Mouse (Mus musculus) heart, adult 11 months (tissue): ENCODE data around the gene Tmem201.
A peak's percentile ranks its signal among the peaks of the same experiment; 100 is the strongest.

Experiments used
- DNase-seq: peaks from one replicate; pipeline ENCODE4 v3.0.0; 2022

Gene Tmem201

GRCm38 (mm10) chr4:149714542-149714941 lies 23.3 kb downstream of the Tmem201 start:
- no peak for DNase-seq

GRCm38 (mm10) chr4:149711955-149712354 lies 25.9 kb downstream of the Tmem201 start:
- DNase-seq: peak; percentile 93

- no peak for DNase-seq
Observed at GRCm38 (mm10) chr4:149711485-149711884, 26.4 kb downstream of the Tmem201 start.

GRCm38 (mm10) chr4:149710510-149710909 lies 27.3 kb downstream of the Tmem201 start:
- DNase-seq: peak; percentile 99

GRCm38 (mm10) chr4:149705941-149706340 lies 31.9 kb downstream of the Tmem201 start:
- DNase-seq: peak; percentile 94

GRCm38 (mm10) chr4:149705298-149705697 lies 32.5 kb downstream of the Tmem201 start:
- DNase-seq: no peak

GRCm38 (mm10) chr4:149702210-149702979 lies 35.4 kb downstream of the Tmem201 start, which contains the start of gene Pik3cd:
Pik3cd (minus strand) TSS chr4:149702571.
- peak; percentile 97 for DNase-seq

- DNase-seq: peak; percentile 97
Observed at GRCm38 (mm10) chr4:149701426-149702209, 36.2 kb downstream of the Tmem201 start.

- peak; percentile 93 for DNase-seq
Observed at GRCm38 (mm10) chr4:149699953-149700352, 37.9 kb downstream of the Tmem201 start.

- DNase-seq: peak; percentile 98
Observed at GRCm38 (mm10) chr4:149698197-149698821, 39.5 kb downstream of the Tmem201 start.

GRCm38 (mm10) chr4:149697506-149698196 lies 40.2 kb downstream of the Tmem201 start:
- DNase-seq: peak; percentile 97

GRCm38 (mm10) chr4:149696189-149696971 lies 41.5 kb downstream of the Tmem201 start:
- peak; percentile 95 for DNase-seq

GRCm38 (mm10) chr4:149691368-149691767 lies 46.5 kb downstream of the Tmem201 start:
- DNase-seq: no peak

- no peak for DNase-seq
Observed at GRCm38 (mm10) chr4:149690828-149691280, 47.0 kb downstream of the Tmem201 start.

- DNase-seq: peak; percentile 86
Observed at GRCm38 (mm10) chr4:149689822-149690700, 47.8 kb downstream of the Tmem201 start.

- no peak for DNase-seq
Observed at GRCm38 (mm10) chr4:149688861-149689260, 49.0 kb downstream of the Tmem201 start.

- DNase-seq: no peak
Observed at GRCm38 (mm10) chr4:149684841-149685623, 52.8 kb downstream of the Tmem201 start.

- no peak for DNase-seq
Observed at GRCm38 (mm10) chr4:149683875-149684274, 54.0 kb downstream of the Tmem201 start.

- peak; percentile 96 for DNase-seq
Observed at GRCm38 (mm10) chr4:149679056-149679770, 58.6 kb downstream of the Tmem201 start.
